Mouse (Mus musculus) gastrocnemius, adult 2 months (tissue): ENCODE results near the gene Olfml1. TPM values are rescaled to one million over a fixed set of nuclear protein-coding genes. Genes with fewer than 3 reads are reported as not detected.
A peak's percentile ranks its signal among the peaks of the same experiment; 100 is the strongest.

ENCODE experiments used
- DNase-seq: peaks from one replicate; pipeline ENCODE4 v3.0.0; 2022
- H3K27ac ChIP-seq: fragments of 200-600 bp; 2 replicates; pipeline ENCODE4 v1.8.1; 2022; ENCODE audit warnings: mild to moderate bottlenecking
- H3K4me3 ChIP-seq: fragments of 200-600 bp; 2 replicates; pipeline ENCODE4 v1.8.1; 2022; ENCODE audit warnings: mild to moderate bottlenecking, moderate library complexity
- CTCF ChIP-seq: fragments of 200-600 bp; IDR thresholded peaks from 2 replicates; pipeline ENCODE4 v1.8.1; 2022; ENCODE audit warnings: antibody characterized with exemption, mild to moderate bottlenecking, moderate library complexity
- intact Hi-C: fragments of 180-260 bp; cut with DNase I; formaldehyde crosslinking; loops from one replicate; pipeline ENCODE4 v1.15.1; 2025
- long read RNA-seq, 2 experiments: library from polyadenylated mRNA; stranded (forward); transcript quantifications; one replicate each; pipeline ENCODE4 v2.0.0; 2021
- total RNA-seq, 2 experiments: library from RNA; stranded (reverse); gene quantifications; 2 replicates each; pipeline ENCODE4 v1.2.3; 2021

Gene Olfml1
- 1 to 10 TPM; 2.0 to 2.6 TPM for total RNA-seq
- long read RNA-seq, experiment 1, transcript Olfml1-201 (3 exons, 1,685 nt) = major isoform, 7 of 7 reads
- long read RNA-seq, experiment 1, partial matches to known transcripts = 0 of 7 reads
- long read RNA-seq, experiment 1, other reads (novel, unspliced or antisense) = 0 of 7 reads
- long read RNA-seq, experiment 2 = 0 reads

GRCm38 (mm10) chr7:107567261-107567671 is at the start of gene Olfml1:
Olfml1 (plus strand) TSS chr7:107567446.
- DNase-seq = peak; percentile 65
- peak within 1 kb of the TSS; percentile 66 for H3K4me3 ChIP-seq
- intact Hi-C loops = no loop called here
- TF ChIP-seq CTCF = no peak
- H3K27ac ChIP-seq = peak within 1 kb of the TSS; percentile 67

- intact Hi-C loops = no loop called here
- TF ChIP-seq CTCF = no peak
These were observed 47.8 kb upstream of the Olfml1 start for GRCm38 (mm10) chr7:107519256-107520025.

GRCm38 (mm10) chr7:107521411-107521810 is 45.8 kb upstream of the Olfml1 start:
- DNase-seq = no peak
- no peak for TF ChIP-seq CTCF
- intact Hi-C loops = no loop called here
- H3K27ac ChIP-seq = no peak overlapping the region
- no peak overlapping the region for H3K4me3 ChIP-seq

More at GRCm38 (mm10) chr7:107519256-107520025, 47.8 kb upstream of the Olfml1 start:
- Histone ChIP-seq H3K4me3 (no peak overlapping the region), H3K27ac (no peak overlapping the region)
- no peak for DNase-seq

GRCm38 (mm10) chr7:107526299-107526698 is 40.9 kb upstream of the Olfml1 start:
- DNase-seq = no peak
- Histone ChIP-seq H3K4me3 (no peak overlapping the region), H3K27ac (no peak overlapping the region)
- intact Hi-C loops = no loop called here
- peak; percentile 70 for TF ChIP-seq CTCF

GRCm38 (mm10) chr7:107528169-107528772 is 39.0 kb upstream of the Olfml1 start:
- no peak for TF ChIP-seq CTCF
- Histone ChIP-seq H3K27ac (no peak overlapping the region), H3K4me3 (no peak overlapping the region)
- intact Hi-C loops = no loop called here
- no peak for DNase-seq

- H3K4me3 ChIP-seq = no peak overlapping the region
- intact Hi-C loops = no loop called here
- no peak for TF ChIP-seq CTCF
- no peak overlapping the region for H3K27ac ChIP-seq
- DNase-seq = no peak
These were observed 37.9 kb upstream of the Olfml1 start for GRCm38 (mm10) chr7:107529364-107529763.

GRCm38 (mm10) chr7:107535311-107535710 is 31.9 kb upstream of the Olfml1 start:
- H3K4me3 ChIP-seq = no peak overlapping the region
- no peak overlapping the region for H3K27ac ChIP-seq
- intact Hi-C loops = no loop called here
- TF ChIP-seq CTCF = no peak
- no peak for DNase-seq

- Histone ChIP-seq H3K27ac (no peak overlapping the region), H3K4me3 (no peak overlapping the region)
- intact Hi-C loops = no loop called here
- TF ChIP-seq CTCF = no peak
- no peak for DNase-seq
These were observed 30.7 kb upstream of the Olfml1 start for GRCm38 (mm10) chr7:107536516-107536915.

GRCm38 (mm10) chr7:107540034-107540433 is 27.2 kb upstream of the Olfml1 start:
- no peak overlapping the region for H3K4me3 ChIP-seq
- H3K27ac ChIP-seq = no peak overlapping the region
- intact Hi-C loops = no loop called here
- no peak for TF ChIP-seq CTCF
- no peak for DNase-seq

- TF ChIP-seq CTCF = no peak
- DNase-seq = peak; percentile 40
- H3K27ac ChIP-seq = no peak overlapping the region
- H3K4me3 ChIP-seq = no peak overlapping the region
- intact Hi-C loops = no loop called here
These were observed 22.2 kb upstream of the Olfml1 start for GRCm38 (mm10) chr7:107545011-107545410.

- Histone ChIP-seq H3K4me3 (no peak overlapping the region), H3K27ac (no peak overlapping the region)
- DNase-seq = no peak
- TF ChIP-seq CTCF = no peak
- intact Hi-C loops = no loop called here
These were observed 19.4 kb upstream of the Olfml1 start for GRCm38 (mm10) chr7:107547872-107548271.

- no peak for DNase-seq
These were observed 13.8 kb upstream of the Olfml1 start for GRCm38 (mm10) chr7:107553461-107553860.

GRCm38 (mm10) chr7:107555906-107556305 is 11.3 kb upstream of the Olfml1 start:
- H3K4me3 ChIP-seq = no peak overlapping the region
- intact Hi-C loops = no loop called here
- DNase-seq = no peak
- TF ChIP-seq CTCF = peak; percentile 45
- no peak overlapping the region for H3K27ac ChIP-seq

More at GRCm38 (mm10) chr7:107553461-107553860, 13.8 kb upstream of the Olfml1 start:
- Histone ChIP-seq H3K4me3 (no peak overlapping the region), H3K27ac (no peak overlapping the region)
- no peak for TF ChIP-seq CTCF
- intact Hi-C loops = no loop called here
